Mouse (Mus musculus) stomach, postnatal 0 days (tissue): ENCODE results near the gene Plin1.

Experiments used
- CTCF ChIP-seq: IDR thresholded peaks from 2 replicates; pipeline ENCODE4 v1.5.1; 2016; ENCODE audit warnings: antibody characterized with exemption, low read depth, mild to moderate bottlenecking, moderate library complexity
- EP300 ChIP-seq: optimal IDR thresholded peaks from 2 replicates; pipeline ENCODE3; 2016; ENCODE audit warnings: antibody characterized with exemption

DNA sequence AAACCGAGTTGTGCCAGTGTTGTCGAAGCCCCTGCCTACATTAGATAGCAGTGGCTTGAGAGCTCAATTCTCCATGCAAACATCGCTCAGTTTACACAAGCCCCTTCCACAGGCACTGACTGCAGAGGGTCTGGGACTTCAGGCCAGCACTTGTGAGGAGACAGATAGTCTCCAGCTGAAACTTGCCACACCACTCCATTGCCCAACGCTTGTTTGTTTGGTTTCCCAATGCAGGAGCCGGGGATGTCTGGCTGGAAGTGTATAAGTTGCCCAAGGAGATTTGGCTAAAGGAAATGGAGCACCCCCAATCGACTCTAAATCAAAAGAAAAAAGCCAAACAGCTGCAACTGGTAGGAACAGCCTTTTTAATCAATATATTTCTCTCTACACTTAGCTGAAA is 25.5 kb upstream of the Plin1 start:
- TF ChIP-seq CTCF (no peak), EP300 (no peak)
